In the genomic region with DNA sequence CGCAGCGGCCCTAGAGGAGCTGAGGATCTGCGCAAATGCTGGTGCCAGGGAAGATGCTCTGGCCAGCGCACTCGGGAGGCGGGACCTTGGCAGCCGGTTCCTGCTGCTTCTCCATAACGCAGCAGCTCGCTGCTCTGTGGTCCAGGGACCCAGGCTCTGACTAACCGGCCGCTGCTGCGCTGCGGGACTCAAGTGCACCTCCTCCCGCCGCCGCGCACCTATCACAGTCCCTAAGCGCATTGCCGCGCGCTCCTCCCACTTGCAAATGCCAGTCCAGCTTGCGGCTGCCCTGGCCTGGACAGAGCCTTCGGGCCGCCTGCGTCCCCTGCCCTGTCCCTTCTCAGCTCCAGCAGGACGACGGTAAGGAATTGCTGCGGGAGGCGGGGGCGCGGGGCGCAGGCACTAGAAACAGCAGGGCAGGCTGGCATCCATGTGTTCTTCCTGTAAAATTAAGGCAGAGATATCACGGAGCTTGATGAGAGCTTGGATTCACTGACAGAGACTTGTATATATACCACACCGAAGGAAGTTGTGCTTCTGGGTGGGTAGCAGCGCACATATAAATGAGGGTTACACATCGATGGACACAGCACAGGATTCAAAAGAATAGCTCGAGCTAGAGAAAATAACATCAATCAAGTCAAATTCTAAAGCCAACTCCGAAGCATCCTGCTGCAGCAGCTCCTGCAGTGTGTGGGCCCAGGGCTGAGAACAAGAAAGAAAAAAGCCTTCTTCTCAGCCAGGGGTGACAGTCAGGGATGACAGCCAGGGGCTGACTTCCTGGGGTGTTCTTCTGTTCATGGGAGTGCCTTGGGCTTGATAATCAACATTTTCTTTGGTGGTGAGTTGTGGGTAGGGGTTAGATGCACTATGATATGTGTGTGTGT, we compare ENCODE assay signal across 7 mouse cellular contexts. TPM values are rescaled to one million over a fixed set of nuclear protein-coding genes. Genes with fewer than 3 reads are reported as not detected.
DNase-seq lines count a peak whose midpoint lies in the region; ATAC-seq and TF ChIP-seq lines count a peak whose summit lies in the region.

No protein-coding gene starts in this region.

- TF ChIP-seq POLR2A in cerebellum, adult 2 months (IDR thresholded peaks at IDR 0.05; ENCODE audit: borderline replicate concordance, insufficient read depth, low read length), result peak; percentile 47; the same call in 1 of the 2 replicates

- no peak for TF ChIP-seq CTCF in cerebellum, adult 2 months (IDR thresholded peaks at IDR 0.05; ENCODE audit: borderline replicate concordance, insufficient read depth, low read depth, low read length)

- no peaks in the 10 kb centered on the region for H3K9me3 ChIP-seq in forebrain, embryonic 16.5 days (ENCODE audit: control insufficient read depth, low read length)
- no peaks in the 10 kb centered on the region for H3K9me3 ChIP-seq in hindbrain, embryonic 16.5 days (ENCODE audit: control insufficient read depth, low read length)
- no peaks in the 10 kb centered on the region for H3K9me3 ChIP-seq in midbrain, embryonic 13.5 days
- H3K9me3 ChIP-seq in stomach, embryonic 16.5 days (replicated peaks; ENCODE audit: control insufficient read depth, low read length), result no peaks in the 10 kb centered on the region

- no peaks in the 10 kb centered on the region; the same call in 1 of the 2 replicates for H3K4me1 ChIP-seq in cerebellum, adult 2 months (ENCODE audit: control insufficient read depth, insufficient read depth, low read length)
- peaks cover 6% of the 10 kb centered on the region for H3K4me1 ChIP-seq in forebrain, embryonic 16.5 days (replicated peaks; ENCODE audit: control insufficient read depth, insufficient read depth, low read length)
- peaks cover 11% of the 10 kb centered on the region for H3K4me1 ChIP-seq in hindbrain, embryonic 16.5 days (ENCODE audit: control insufficient read depth, insufficient read depth, low read depth, low read length)
- H3K4me1 ChIP-seq in midbrain, embryonic 13.5 days (replicated peaks), result peaks cover 24% of the 10 kb centered on the region
- no peaks in the 10 kb centered on the region for H3K4me1 ChIP-seq in stomach, embryonic 16.5 days (ENCODE audit: control insufficient read depth, insufficient read depth, low read length)

- peak overlapping the region; percentile 56 for H3K4me3 ChIP-seq in cerebellum, adult 2 months (replicated peaks; ENCODE audit: insufficient read depth, low read depth, low read length)
- peak overlapping the region; percentile 55 for H3K4me3 ChIP-seq in forebrain, embryonic 16.5 days (replicated peaks; ENCODE audit: low read length)
- H3K4me3 ChIP-seq in hindbrain, embryonic 16.5 days (ENCODE audit: low read length), result peak overlapping the region; percentile 60
- H3K4me3 ChIP-seq in midbrain, embryonic 13.5 days (replicated peaks), result peak overlapping the region; percentile 48
- H3K4me3 ChIP-seq in stomach, embryonic 16.5 days (replicated peaks; ENCODE audit: low read length), result peak overlapping the region; percentile 38

- H3K27ac ChIP-seq in cerebellum, adult 2 months (ENCODE audit: insufficient read depth, low read length), result no peak overlapping the region; the same call in 1 of the 2 replicates
- no peak overlapping the region for H3K27ac ChIP-seq in forebrain, embryonic 16.5 days (ENCODE audit: low read length)
- peak overlapping the region; percentile 73 for H3K27ac ChIP-seq in hindbrain, embryonic 16.5 days (ENCODE audit: low read depth, low read length)
- H3K27ac ChIP-seq in midbrain, embryonic 13.5 days, result no peak overlapping the region
- no peak overlapping the region for H3K27ac ChIP-seq in stomach, embryonic 16.5 days (ENCODE audit: low read length)

- peak overlapping the region; percentile 84 for H3K4me2 ChIP-seq in forebrain, embryonic 16.5 days (ENCODE audit: low read length)
- H3K4me2 ChIP-seq in hindbrain, embryonic 16.5 days (ENCODE audit: low read length), result peak overlapping the region; percentile 94
- H3K4me2 ChIP-seq in midbrain, embryonic 13.5 days (replicated peaks), result peak overlapping the region; percentile 71
- H3K4me2 ChIP-seq in stomach, embryonic 16.5 days (ENCODE audit: low read depth, low read length), result peak overlapping the region; percentile 58

- peak; percentile 67 for ATAC-seq in forebrain, embryonic 16.5 days
- peak; percentile 85 for ATAC-seq in hindbrain, embryonic 16.5 days
- peak; percentile 84 for ATAC-seq in midbrain, embryonic 13.5 days
- peak; percentile 58; the same call in 1 of the 2 replicates for ATAC-seq in stomach, embryonic 16.5 days (ENCODE audit: insufficient read depth, low FRiP score)

- peak; percentile 65 for DNase-seq in ZHBTc4 (ENCODE audit: low read depth, low spot score)
- DNase-seq in cerebellum, adult 2 months, result peak; percentile 64 to 77
- DNase-seq in left cerebral cortex, adult 11 months (ENCODE audit: low spot score), result peak; percentile 45

- peak overlapping the region; percentile 68 for H3K9ac ChIP-seq in forebrain, embryonic 16.5 days (replicated peaks; ENCODE audit: low read depth, low read length)
- peak overlapping the region; percentile 77 for H3K9ac ChIP-seq in hindbrain, embryonic 16.5 days (ENCODE audit: low read depth, low read length)
- H3K9ac ChIP-seq in midbrain, embryonic 13.5 days (replicated peaks), result peak overlapping the region; percentile 66
- H3K9ac ChIP-seq in stomach, embryonic 16.5 days (ENCODE audit: low read length), result peak overlapping the region; percentile 20; the same call in 1 of the 2 replicates

- H3K27me3 ChIP-seq in cerebellum, adult 2 months (ENCODE audit: control insufficient read depth, insufficient read depth, low read length), result no peaks in the 10 kb centered on the region
- peaks cover 5% of the 10 kb centered on the region; the same call in 1 of the 2 replicates for H3K27me3 ChIP-seq in forebrain, embryonic 16.5 days (replicated peaks; ENCODE audit: control insufficient read depth, insufficient read depth, low read length)
- no peaks in the 10 kb centered on the region; the same call in 1 of the 2 replicates for H3K27me3 ChIP-seq in hindbrain, embryonic 16.5 days (replicated peaks; ENCODE audit: control insufficient read depth, insufficient read depth, low read length)
- peaks cover 36% of the 10 kb centered on the region for H3K27me3 ChIP-seq in midbrain, embryonic 13.5 days
- peaks cover 23% of the 10 kb centered on the region for H3K27me3 ChIP-seq in stomach, embryonic 16.5 days (ENCODE audit: control insufficient read depth, insufficient read depth, low read length)

- H3K36me3 ChIP-seq in forebrain, embryonic 16.5 days (ENCODE audit: control insufficient read depth, insufficient read depth), result no peaks in the 10 kb centered on the region
- no peaks in the 10 kb centered on the region for H3K36me3 ChIP-seq in hindbrain, embryonic 16.5 days (ENCODE audit: control insufficient read depth, insufficient read depth, low read length)
- H3K36me3 ChIP-seq in midbrain, embryonic 13.5 days, result no peaks in the 10 kb centered on the region
- H3K36me3 ChIP-seq in stomach, embryonic 16.5 days (ENCODE audit: control insufficient read depth, insufficient read depth, low read length), result no peaks in the 10 kb centered on the region

- WGBS in cerebellum, adult 2 months, result 3% methylated on average over 38 of the region's 38 CpGs
- whole genome bisulfite sequencing in forebrain, embryonic 16.5 days, result 1% methylated on average over 38 of the region's 38 CpGs
- 1% methylated on average over 38 of the region's 38 CpGs for WGBS in hindbrain, embryonic 16.5 days
- under 1% methylated on average over 32 of the region's 38 CpGs for WGBS in midbrain, embryonic 13.5 days
- 2% methylated on average over 38 of the region's 38 CpGs for WGBS in stomach, embryonic 16.5 days

RNA-seq across cellular contexts. Expression of gene B3galt5, which starts 45.4 kb away (rescaled TPM):
- polyA plus RNA-seq in cerebellum, adult 2 months (2012; rRNA removed), result 32.1 and 38.6 TPM in 2 replicates
- polyA plus RNA-seq in forebrain, embryonic 16.5 days (2015; fragmentation: Nextera tagmentation; extraction: Ambion mirVana), result 1.5 and 2.2 TPM in 2 replicates
- 6.0 and 6.4 TPM in 2 replicates for polyA plus RNA-seq in hindbrain, embryonic 16.5 days (2015; fragmentation: Nextera tagmentation; extraction: Ambion mirVana)
- polyA plus RNA-seq in midbrain, embryonic 13.5 days (2015; fragmentation: Nextera tagmentation; extraction: Ambion mirVana), result 1.5 and 1.6 TPM in 2 replicates
- polyA plus RNA-seq in stomach, embryonic 16.5 days (2015; fragmentation: Nextera tagmentation; extraction: Ambion mirVana), result 0.49 and 0.61 TPM in 2 replicates

Comparison
In these comparisons a context has a peak if more than half of its experiments do, and no peak if none do; other contexts are left out.
1. H3K9ac ChIP-seq: peak in every context shown above with its lines; median percentile 77 in hindbrain, embryonic 16.5 days; 68 in forebrain, embryonic 16.5 days; 66 in midbrain, embryonic 13.5 days; 20 in stomach, embryonic 16.5 days.